Mouse (Mus musculus): ENCODE results near the gene Ccdc6. TPM values are rescaled to one million over a fixed set of nuclear protein-coding genes. Genes with fewer than 3 reads are reported as not detected.

Ccdc6 gene
- total and polyA plus RNA-seq, 2 experiments from 2014 or later, result 20.8 to 34.2 TPM

DNA sequence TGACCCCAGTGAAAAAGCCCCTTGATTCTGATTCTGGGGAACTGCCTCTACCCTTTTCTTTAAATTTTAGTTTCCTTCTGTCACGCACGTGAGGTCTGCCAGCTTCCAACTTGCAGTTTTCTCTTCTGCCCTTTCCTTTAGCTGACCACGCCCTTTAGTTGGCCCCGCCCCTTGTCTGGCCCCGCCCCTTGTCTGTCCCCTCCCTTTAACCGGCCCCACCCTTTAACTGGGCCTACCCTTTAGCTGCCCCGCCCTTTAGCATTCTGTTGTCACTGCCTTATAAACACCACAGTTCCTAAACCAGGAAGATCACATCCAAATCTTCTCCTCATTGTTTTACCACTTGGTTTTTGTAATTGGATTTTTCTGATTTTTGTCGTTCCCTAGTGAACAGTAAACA lies 41.2 kb downstream of the Ccdc6 start:
- H3K4me3 ChIP-seq (ENCODE audit: low read depth, low read length), result no peak overlapping the region
- DNase-seq, result no peak
- peaks cover 4% of the 10 kb centered on the region for H3K4me1 ChIP-seq (ENCODE audit: insufficient read depth)
- no peak overlapping the region for H3K4me2 ChIP-seq (ENCODE audit: low read depth)
- 75% methylated on average over 8 of the region's 8 CpGs for WGBS
- no peak for TF ChIP-seq CTCF (IDR thresholded peaks at IDR 0.05; ENCODE audit: low read depth)
- no peak for ATAC-seq
- 0 out of 2 replicates have a peak, but pooled peaks cover 5% of the 10 kb centered on the region for H3K36me3 ChIP-seq (ENCODE audit: insufficient read depth)
- no peak overlapping the region for H3K9ac ChIP-seq
- no peaks in the 10 kb centered on the region for H3K9me3 ChIP-seq (ENCODE audit: low read length)
- H3K27ac ChIP-seq (ENCODE audit: low read depth, low read length), result no peak overlapping the region
- H3K27me3 ChIP-seq (ENCODE audit: insufficient read depth, low read length), result no peaks in the 10 kb centered on the region

GRCm38 (mm10) chr10:70139368-70139767 lies 42.4 kb downstream of the Ccdc6 start:
- no peak for TF ChIP-seq CTCF (IDR thresholded peaks at IDR 0.05; ENCODE audit: low read depth)
- H3K27me3 ChIP-seq (ENCODE audit: insufficient read depth, low read length), result no peaks in the 10 kb centered on the region
- peaks cover 6% of the 10 kb centered on the region; the same call in 1 of the 2 replicates for H3K36me3 ChIP-seq (ENCODE audit: insufficient read depth)
- ATAC-seq (0 out of 2 replicates have a peak, but pooled peaks have one; percentile 10), DNase-seq (no peak)
- 40% methylated on average over 6 of the region's 6 CpGs for WGBS
- H3K27ac ChIP-seq (ENCODE audit: low read depth, low read length), result no peak overlapping the region
- H3K4me2 ChIP-seq (ENCODE audit: low read depth), result no peak overlapping the region
- no peak overlapping the region for H3K9ac ChIP-seq
- H3K9me3 ChIP-seq (ENCODE audit: low read length), result no peaks in the 10 kb centered on the region
- no peaks in the 10 kb centered on the region; the same call in 1 of the 2 replicates for H3K4me1 ChIP-seq (ENCODE audit: insufficient read depth)
- H3K4me3 ChIP-seq (ENCODE audit: low read depth, low read length), result no peak overlapping the region

DNA sequence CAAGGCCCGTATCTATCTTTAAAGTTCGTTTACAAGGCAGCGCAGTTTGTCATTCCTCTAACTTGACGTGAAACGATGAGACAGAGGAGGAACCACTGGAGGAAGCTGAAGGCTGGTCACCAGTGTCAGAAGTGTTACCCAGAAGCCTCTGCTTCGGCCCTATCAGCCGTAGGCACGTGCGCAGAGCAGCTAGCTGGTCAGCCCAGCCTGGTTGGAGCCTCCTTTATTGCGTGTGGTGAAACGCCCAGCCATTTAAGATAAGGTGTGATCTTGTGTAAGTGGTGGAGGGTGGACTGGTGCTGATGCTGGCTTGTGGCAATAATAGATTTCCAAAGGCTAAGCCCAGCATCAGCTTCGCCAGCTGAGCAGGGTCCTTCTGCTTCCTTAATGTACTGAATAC lies 43.5 kb downstream of the Ccdc6 start:
- DNase-seq (no peak), ATAC-seq (no peak)
- Histone ChIP-seq H3K36me3 (ENCODE audit: insufficient read depth) (peaks cover 10% of the 10 kb centered on the region; the same call in 1 of the 2 replicates), H3K27ac (ENCODE audit: low read depth, low read length) (no peak overlapping the region), H3K4me1 (ENCODE audit: insufficient read depth) (no peaks in the 10 kb centered on the region; the same call in 1 of the 2 replicates), H3K9ac (no peak overlapping the region), H3K9me3 (ENCODE audit: low read length) (no peaks in the 10 kb centered on the region), H3K27me3 (ENCODE audit: insufficient read depth, low read length) (no peaks in the 10 kb centered on the region), H3K4me3 (ENCODE audit: low read depth, low read length) (no peak overlapping the region), H3K4me2 (ENCODE audit: low read depth) (no peak overlapping the region)
- 95% methylated on average over 12 of the region's 12 CpGs for WGBS
- no peak for TF ChIP-seq CTCF (IDR thresholded peaks at IDR 0.05; ENCODE audit: low read depth)

- ATAC-seq, result no peak
- Histone ChIP-seq H3K9me3 (ENCODE audit: low read length) (no peaks in the 10 kb centered on the region), H3K4me2 (ENCODE audit: low read depth) (no peak overlapping the region), H3K4me3 (ENCODE audit: low read depth, low read length) (no peak overlapping the region), H3K36me3 (ENCODE audit: insufficient read depth) (peaks cover 17% of the 10 kb centered on the region; the same call in 1 of the 2 replicates), H3K4me1 (ENCODE audit: insufficient read depth) (no peaks in the 10 kb centered on the region; the same call in 1 of the 2 replicates), H3K27ac (ENCODE audit: low read depth, low read length) (no peak overlapping the region), H3K9ac (no peak overlapping the region), H3K27me3 (ENCODE audit: insufficient read depth, low read length) (no peaks in the 10 kb centered on the region)
- WGBS, result 98% methylated on average over 17 of the region's 17 CpGs
- DNase-seq, result no peak
- no peak for TF ChIP-seq CTCF (IDR thresholded peaks at IDR 0.05; ENCODE audit: low read depth)
Observed at GRCm38 (mm10) chr10:70142623-70143022, 45.7 kb downstream of the Ccdc6 start.

GRCm38 (mm10) chr10:70144004-70144557 lies 47.2 kb downstream of the Ccdc6 start:
- WGBS, result 49% methylated on average over 10 of the region's 10 CpGs
- H3K4me2 ChIP-seq (ENCODE audit: low read depth), result no peak overlapping the region
- no peak for TF ChIP-seq CTCF (IDR thresholded peaks at IDR 0.05; ENCODE audit: low read depth)
- ATAC-seq, result peak; percentile 56; the same call in 1 of the 2 replicates
- no peak overlapping the region for H3K9ac ChIP-seq
- peaks cover 19% of the 10 kb centered on the region; the same call in 1 of the 2 replicates for H3K36me3 ChIP-seq (ENCODE audit: insufficient read depth)
- DNase-seq, result peak; percentile 33
- H3K4me1 ChIP-seq (ENCODE audit: insufficient read depth), result no peaks in the 10 kb centered on the region
- H3K27me3 ChIP-seq (ENCODE audit: insufficient read depth, low read length), result no peaks in the 10 kb centered on the region
- no peak overlapping the region for H3K27ac ChIP-seq (ENCODE audit: low read depth, low read length)
- no peaks in the 10 kb centered on the region for H3K9me3 ChIP-seq (ENCODE audit: low read length)
- H3K4me3 ChIP-seq (ENCODE audit: low read depth, low read length), result no peak overlapping the region

DNA sequence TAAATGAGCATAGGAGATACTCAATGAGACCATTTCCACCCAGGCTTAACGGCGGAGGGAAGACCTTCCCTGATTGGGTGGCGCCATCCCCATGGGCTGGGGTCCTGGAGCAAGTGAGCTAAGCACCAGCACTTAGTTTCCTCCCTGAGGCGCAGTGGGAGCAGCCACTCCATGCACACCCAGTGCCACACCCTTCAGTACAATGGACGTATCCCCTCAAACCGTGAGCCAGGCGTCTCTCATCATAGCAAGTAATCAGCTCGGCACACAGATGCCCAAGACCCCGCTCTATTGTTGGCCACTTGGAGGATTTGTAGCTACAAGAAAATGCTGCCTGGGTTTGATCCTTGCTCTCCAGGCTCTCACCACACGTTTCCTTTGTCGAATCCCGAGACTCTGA lies 49.0 kb downstream of the Ccdc6 start:
- H3K4me3 ChIP-seq (ENCODE audit: low read depth, low read length), result no peak overlapping the region
- H3K9ac ChIP-seq, result no peak overlapping the region
- no peak for DNase-seq
- H3K4me1 ChIP-seq (ENCODE audit: insufficient read depth), result no peaks in the 10 kb centered on the region
- 97% methylated on average over 12 of the region's 12 CpGs for WGBS
- H3K36me3 ChIP-seq (ENCODE audit: insufficient read depth), result peaks cover 26% of the 10 kb centered on the region; the same call in 1 of the 2 replicates
- no peak for TF ChIP-seq CTCF (IDR thresholded peaks at IDR 0.05; ENCODE audit: low read depth)
- no peak overlapping the region for H3K4me2 ChIP-seq (ENCODE audit: low read depth)
- H3K27me3 ChIP-seq (ENCODE audit: insufficient read depth, low read length), result no peaks in the 10 kb centered on the region
- ATAC-seq, result no peak
- H3K9me3 ChIP-seq (ENCODE audit: low read length), result no peaks in the 10 kb centered on the region
- H3K27ac ChIP-seq (ENCODE audit: low read depth, low read length), result no peak overlapping the region

- H3K9ac ChIP-seq, result no peak overlapping the region
- H3K4me3 ChIP-seq (ENCODE audit: low read depth, low read length), result no peak overlapping the region
- H3K27me3 ChIP-seq (ENCODE audit: insufficient read depth, low read length), result no peaks in the 10 kb centered on the region
- no peaks in the 10 kb centered on the region for H3K9me3 ChIP-seq (ENCODE audit: low read length)
- DNase-seq, result no peak
- no peak overlapping the region for H3K27ac ChIP-seq (ENCODE audit: low read depth, low read length)
- whole genome bisulfite sequencing, result 64% methylated on average over 7 of the region's 7 CpGs
- H3K4me2 ChIP-seq (ENCODE audit: low read depth), result no peak overlapping the region
- TF ChIP-seq CTCF (IDR thresholded peaks at IDR 0.05; ENCODE audit: low read depth), result no peak
- no peaks in the 10 kb centered on the region for H3K4me1 ChIP-seq (ENCODE audit: insufficient read depth)
- H3K36me3 ChIP-seq (ENCODE audit: insufficient read depth), result peaks cover 27% of the 10 kb centered on the region; the same call in 1 of the 2 replicates
- ATAC-seq, result no peak
Observed at GRCm38 (mm10) chr10:70149093-70149492, 52.2 kb downstream of the Ccdc6 start.
